Mouse (Mus musculus) kidney, postnatal 0 days (tissue): ENCODE results near the gene Neu1. TPM values are rescaled to one million over a fixed set of nuclear protein-coding genes. Genes with fewer than 3 reads are reported as not detected.

Experiments used
- ATAC-seq: fragments of 200-750 bp; cut with Nextera tagmentation; replicated peaks from 2 replicates; pipeline ENCODE4 v1.8.0; 2017; ENCODE audit warnings: low read depth, moderate number of reproducible peaks, moderate TSS enrichment, moderate library complexity; ENCODE audit not compliant: low FRiP score
- DNase-seq: peaks from one replicate; pipeline ENCODE4 v3.0.0-alpha.2; 2016; ENCODE audit warnings: low spot score
- H3K27ac ChIP-seq: fragments of 300-500 bp; sonication (generic); 2 replicates; pipeline ENCODE4 v1.5.1; 2014; ENCODE audit warnings: mild to moderate bottlenecking
- H3K27me3 ChIP-seq: fragments of 300-500 bp; sonication (generic); 2 replicates; pipeline ENCODE4 v1.6.1; 2014; ENCODE audit warnings: low read length, mixed read lengths; ENCODE audit not compliant: insufficient read depth
- H3K36me3 ChIP-seq: fragments of 300-500 bp; sonication (generic); 2 replicates; pipeline ENCODE4 v1.6.1; 2014; ENCODE audit warnings: low read length, mixed read lengths; ENCODE audit not compliant: insufficient read depth
- H3K4me1 ChIP-seq: fragments of 300-500 bp; sonication (generic); replicated peaks from 2 replicates; pipeline ENCODE4 v1.6.1; 2014; ENCODE audit warnings: antibody characterized with exemption, low read length, mixed read lengths; ENCODE audit not compliant: insufficient read depth
- H3K4me2 ChIP-seq: fragments of 300-500 bp; sonication (generic); 2 replicates; pipeline ENCODE4 v1.6.1; 2014; ENCODE audit warnings: mild to moderate bottlenecking, low read length, moderate library complexity, mixed read lengths
- H3K4me3 ChIP-seq: fragments of 300-500 bp; sonication (generic); replicated peaks from 2 replicates; pipeline ENCODE4 v1.5.1; 2014; ENCODE audit warnings: low read depth, low read length
- H3K9ac ChIP-seq: fragments of 300-500 bp; sonication (generic); 2 replicates; pipeline ENCODE4 v1.6.1; 2014; ENCODE audit warnings: low read depth, low read length
- H3K9me3 ChIP-seq: fragments of 300-500 bp; sonication (generic); replicated peaks from 2 replicates; pipeline ENCODE4 v1.6.1; 2016; ENCODE audit warnings: low read length, inconsistent platforms, mixed read lengths
- CTCF ChIP-seq: IDR thresholded peaks from 2 replicates; pipeline ENCODE4 v1.5.1; 2016; ENCODE audit warnings: antibody characterized with exemption, low read depth, mild to moderate bottlenecking, moderate library complexity
- WGBS: fragments of 180-500 bp; shearing (Covaris S2); extraction: QIAGEN DNeasy Blood & Tissue Kit; methylation state at CpG from one replicate; pipeline ENCODE4 v1.1.7; 2014; 5-methylcytosine and 5-hydroxymethylcytosine counted together
- polyA plus RNA-seq: library from polyadenylated mRNA; unstranded; fragments of >200 nt; fragmentation: Nextera tagmentation; extraction: Ambion mirVana; gene quantifications from 2 replicates; pipeline ENCODE4 v1.2.1, GENCODE M21; 2015

The Neu1 gene
- polyA plus RNA-seq, 1 experiment from 2014 or later, result 92.0 TPM

GRCm38 (mm10) chr17:34981690-34982180 is 50.7 kb downstream of the Neu1 start, which contains the start of gene Lsm2:
Lsm2 (plus strand) TSS chr17:34981862.
- peak; percentile 6; the same call in 1 of the 2 replicates for TF ChIP-seq CTCF
- peak; percentile 86 for ATAC-seq
- DNase-seq, result peak; percentile 97
- Histone ChIP-seq H3K4me3 (peak within 1 kb of the TSS; percentile 80), H3K27me3 (no peaks in the 10 kb centered on the region), H3K27ac (peak within 1 kb of the TSS; percentile 95), H3K4me1 (0 out of 2 replicates have a peak, but pooled peaks cover 6% of the 10 kb centered on the region), H3K36me3 (peaks cover 13% of the 10 kb centered on the region), H3K4me2 (peak within 1 kb of the TSS; percentile 98), H3K9me3 (no peaks in the 10 kb centered on the region), H3K9ac (peak within 1 kb of the TSS; percentile 80)
- under 1% methylated on average over 58 of the region's 58 CpGs for WGBS

GRCm38 (mm10) chr17:34982328-34982727 is 51.3 kb downstream of the Neu1 start:
- Histone ChIP-seq H3K36me3 (peaks cover 13% of the 10 kb centered on the region), H3K27ac (peak overlapping the region; percentile 95), H3K9ac (peak overlapping the region; percentile 80), H3K27me3 (no peaks in the 10 kb centered on the region), H3K9me3 (no peaks in the 10 kb centered on the region), H3K4me2 (peak overlapping the region; percentile 98), H3K4me1 (0 out of 2 replicates have a peak, but pooled peaks cover 6% of the 10 kb centered on the region), H3K4me3 (peak overlapping the region; percentile 80)
- ATAC-seq (no peak), DNase-seq (peak; percentile 41)
- under 1% methylated on average over 15 of the region's 15 CpGs for WGBS
- TF ChIP-seq CTCF, result no peak

GRCm38 (mm10) chr17:34984218-34984617 is 53.2 kb downstream of the Neu1 start:
- 0 out of 2 replicates have a peak, but pooled peaks cover 6% of the 10 kb centered on the region for H3K4me1 ChIP-seq
- TF ChIP-seq CTCF, result peak; percentile 84
- H3K4me2 ChIP-seq, result no peak overlapping the region
- DNase-seq, result peak; percentile 78
- H3K36me3 ChIP-seq, result peaks cover 13% of the 10 kb centered on the region
- H3K9me3 ChIP-seq, result no peaks in the 10 kb centered on the region
- H3K27me3 ChIP-seq, result no peaks in the 10 kb centered on the region
- WGBS, result 74% methylated on average over 2 of the region's 2 CpGs
- no peak overlapping the region for H3K9ac ChIP-seq
- H3K27ac ChIP-seq, result no peak overlapping the region
- no peak overlapping the region for H3K4me3 ChIP-seq
- ATAC-seq, result no peak

Other genes starting within 250 kb of the Neu1 start
- 0.22 and 0.41 TPM in 2 replicates for gene C4b, start 187.4 kb upstream of the Neu1 start, polyA plus RNA-seq
- 0.13 and 0.20 TPM in 2 replicates for gene Cyp21a1, start 126.7 kb upstream of the Neu1 start, polyA plus RNA-seq
- gene Stk19, start 94.3 kb upstream of the Neu1 start, polyA plus RNA-seq, result 30.3 and 30.8 TPM in 2 replicates
- 48.2 and 49.7 TPM in 2 replicates for gene Dxo, start 94.2 kb upstream of the Neu1 start, polyA plus RNA-seq
- gene Skiv2l, start 81.0 kb upstream of the Neu1 start, polyA plus RNA-seq, result 36.8 and 37.3 TPM in 2 replicates
- gene Nelfe, start 80.9 kb upstream of the Neu1 start, polyA plus RNA-seq, result 73.5 and 79.5 TPM in 2 replicates
- 21.1 and 25.6 TPM in 2 replicates for gene Cfb, start 68.7 kb upstream of the Neu1 start, polyA plus RNA-seq
- gene Zbtb12, start 51.8 kb upstream of the Neu1 start, polyA plus RNA-seq, result 2.3 and 3.4 TPM in 2 replicates
- gene Gm20547, start 49.2 kb upstream of the Neu1 start, polyA plus RNA-seq, result not detected in 2 replicates
- gene C2, start 33.0 kb upstream of the Neu1 start, polyA plus RNA-seq, result 7.0 and 7.4 TPM in 2 replicates
- gene Ehmt2, start 32.8 kb upstream of the Neu1 start, polyA plus RNA-seq, result 44.1 and 49.1 TPM in 2 replicates
- 24.2 and 27.3 TPM in 2 replicates for gene Slc44a4, start 16.8 kb upstream of the Neu1 start, polyA plus RNA-seq
- gene Hspa1b, start 28.0 kb downstream of the Neu1 start, polyA plus RNA-seq, result 2.2 and 2.6 TPM in 2 replicates
- gene Gm20481, start 38.7 kb downstream of the Neu1 start, polyA plus RNA-seq, result not detected in 2 replicates
- gene Hspa1a, start 40.9 kb downstream of the Neu1 start, polyA plus RNA-seq, result 22.4 and 23.5 TPM in 2 replicates
- gene Hspa1l, start 41.5 kb downstream of the Neu1 start, polyA plus RNA-seq, result 0.54 and 0.72 TPM in 2 replicates
- gene Lsm2, start 50.6 kb downstream of the Neu1 start, polyA plus RNA-seq, result 133 and 141 TPM in 2 replicates
- gene Vars, start 69.7 kb downstream of the Neu1 start, polyA plus RNA-seq, result 61.3 and 63.3 TPM in 2 replicates
- 0.16 and 0.20 TPM in 2 replicates for gene Vwa7, start 85.3 kb downstream of the Neu1 start, polyA plus RNA-seq
- 2.3 and 3.7 TPM in 2 replicates for gene Sapcd1, start 96.8 kb downstream of the Neu1 start, polyA plus RNA-seq
- 2.7 and 3.0 TPM in 2 replicates for gene Msh5, start 115.5 kb downstream of the Neu1 start, polyA plus RNA-seq
- gene Clic1, start 118.7 kb downstream of the Neu1 start, polyA plus RNA-seq, result 266 and 282 TPM in 2 replicates
- 227 and 244 TPM in 2 replicates for gene Ddah2, start 127.8 kb downstream of the Neu1 start, polyA plus RNA-seq
- not detected in 2 replicates for gene Ly6g6c, start 134.1 kb downstream of the Neu1 start, polyA plus RNA-seq
- gene Mpig6b, start 134.9 kb downstream of the Neu1 start, polyA plus RNA-seq, result 0.36 and 0.45 TPM in 2 replicates
- 1.3 and 1.6 TPM in 2 replicates for gene Ly6g6e, start 145.6 kb downstream of the Neu1 start, polyA plus RNA-seq
- gene Ly6g6d, start 146.8 kb downstream of the Neu1 start, polyA plus RNA-seq, result 7.6 and 7.8 TPM in 2 replicates
- gene Ly6g6f, start 154.4 kb downstream of the Neu1 start, polyA plus RNA-seq, result not detected in 2 replicates
- gene Abhd16a, start 158.0 kb downstream of the Neu1 start, polyA plus RNA-seq, result 109 and 113 TPM in 2 replicates
- gene Ly6g5c, start 177.0 kb downstream of the Neu1 start, polyA plus RNA-seq, result not detected in 2 replicates
- gene Ly6g5b, start 184.2 kb downstream of the Neu1 start, polyA plus RNA-seq, result 0.69 and 1.1 TPM in 2 replicates
- gene Gpank1, start 190.2 kb downstream of the Neu1 start, polyA plus RNA-seq, result 14.6 and 15.2 TPM in 2 replicates
- gene Csnk2b, start 190.8 kb downstream of the Neu1 start, polyA plus RNA-seq, result 300 and 312 TPM in 2 replicates
- 10.5 and 11.9 TPM in 2 replicates for gene D17H6S53E, start 195.1 kb downstream of the Neu1 start, polyA plus RNA-seq
- gene Apom, start 200.8 kb downstream of the Neu1 start, polyA plus RNA-seq, result 59.6 and 64.2 TPM in 2 replicates
- gene Bag6, start 203.9 kb downstream of the Neu1 start, polyA plus RNA-seq, result 46.0 and 50.2 TPM in 2 replicates
- 79.2 and 94.5 TPM in 2 replicates for gene Prrc2a, start 233.6 kb downstream of the Neu1 start, polyA plus RNA-seq
- gene Aif1, start 244.8 kb downstream of the Neu1 start, polyA plus RNA-seq, result 13.1 and 14.8 TPM in 2 replicates